Mouse (Mus musculus): ENCODE data around the gene Cfap44.
A peak's percentile ranks its signal among the peaks of the same experiment; 100 is the strongest.
"Not testable (repeated sequence)": the region's sequence is repeated elsewhere in the genome, so short reads cannot be mapped to it uniquely, and the experiment has no call there.

Cfap44 gene

DNA sequence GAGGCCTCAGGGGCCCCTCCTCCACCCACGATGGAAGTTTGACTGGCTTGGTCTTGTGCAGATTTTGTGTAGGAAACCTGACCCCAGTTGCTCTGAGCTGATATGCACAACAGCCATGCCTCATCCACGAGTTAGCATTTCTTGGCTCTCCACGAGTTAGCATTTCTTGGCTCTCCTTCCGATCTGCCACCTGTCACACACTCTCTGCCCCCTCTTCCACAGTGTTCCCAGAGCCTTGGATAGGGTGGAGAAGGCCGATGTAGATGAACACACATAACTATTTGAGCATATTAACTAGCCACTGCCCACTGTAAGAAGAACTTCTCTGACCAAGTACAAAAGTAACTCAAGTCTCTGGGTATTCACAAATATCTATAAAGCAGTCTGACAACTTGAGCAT is 33.9 kb downstream of the Cfap44 start:
- DNase-seq (ENCODE audit: low spot score in 2 of 2) = no peak

DNA sequence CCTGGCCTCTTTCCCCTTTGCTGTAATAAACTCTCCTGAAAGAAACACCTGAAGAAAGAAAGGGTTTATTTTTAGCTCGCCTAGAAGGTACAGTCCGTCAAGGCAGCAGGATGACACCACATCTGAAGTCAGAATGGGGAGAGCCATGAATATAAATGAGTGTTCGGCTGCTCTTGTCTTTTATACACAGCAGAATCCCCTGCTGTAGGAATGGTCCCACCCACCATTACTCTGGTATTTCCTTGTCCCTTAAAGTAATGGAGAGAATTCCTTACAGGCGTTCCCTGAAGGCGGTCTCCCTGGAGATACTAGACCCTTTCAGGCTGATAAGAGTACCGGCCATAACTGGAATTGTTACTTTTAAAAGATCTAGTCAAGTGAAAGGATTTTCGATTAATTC is 35.4 kb downstream of the Cfap44 start:
- no peak for DNase-seq (ENCODE audit: low spot score in 2 of 2)

GRCm38 (mm10) chr16:44434931-44435330 is 40.3 kb downstream of the Cfap44 start:
- DNase-seq (ENCODE audit: low spot score in 2 of 2) = no peak

GRCm38 (mm10) chr16:44435481-44435880 is 40.9 kb downstream of the Cfap44 start:
- no peak for DNase-seq (ENCODE audit: low spot score in 2 of 2)

- DNase-seq (ENCODE audit: low spot score in 2 of 2) = not testable (repeated sequence)
These were observed 47.3 kb downstream of the Cfap44 start for GRCm38 (mm10) chr16:44441913-44442312.

GRCm38 (mm10) chr16:44457858-44458257 is 63.3 kb downstream of the Cfap44 start:
- no peak for DNase-seq (ENCODE audit: low spot score in 2 of 2)

DNA sequence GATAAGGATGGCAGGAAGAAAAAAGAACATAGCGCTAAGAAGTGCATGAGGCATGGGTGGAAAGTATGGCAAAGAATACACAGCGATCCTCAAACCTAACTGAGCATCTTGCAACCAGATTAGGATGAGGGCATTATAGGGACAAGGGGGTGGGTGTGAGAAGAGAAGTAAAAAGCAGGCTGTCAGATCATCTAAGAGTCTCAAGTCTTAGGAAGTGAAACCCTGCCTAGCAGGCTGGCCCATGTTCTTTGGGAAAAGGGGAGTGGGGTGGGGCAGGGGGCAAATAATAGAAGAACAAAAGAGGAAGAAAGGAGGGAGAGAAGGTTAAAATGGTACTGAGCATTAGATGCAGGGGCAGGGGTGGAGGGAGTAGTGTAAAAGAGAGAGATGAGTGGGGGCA is 64.2 kb downstream of the Cfap44 start:
- no peak for DNase-seq (ENCODE audit: low spot score in 2 of 2)

- DNase-seq (ENCODE audit: low spot score in 2 of 2) = no peak
These were observed 66.3 kb downstream of the Cfap44 start for GRCm38 (mm10) chr16:44460922-44461321.

- DNase-seq (ENCODE audit: low spot score in 2 of 2) = no peak
These were observed 80.7 kb downstream of the Cfap44 start for GRCm38 (mm10) chr16:44475281-44475680.

DNA sequence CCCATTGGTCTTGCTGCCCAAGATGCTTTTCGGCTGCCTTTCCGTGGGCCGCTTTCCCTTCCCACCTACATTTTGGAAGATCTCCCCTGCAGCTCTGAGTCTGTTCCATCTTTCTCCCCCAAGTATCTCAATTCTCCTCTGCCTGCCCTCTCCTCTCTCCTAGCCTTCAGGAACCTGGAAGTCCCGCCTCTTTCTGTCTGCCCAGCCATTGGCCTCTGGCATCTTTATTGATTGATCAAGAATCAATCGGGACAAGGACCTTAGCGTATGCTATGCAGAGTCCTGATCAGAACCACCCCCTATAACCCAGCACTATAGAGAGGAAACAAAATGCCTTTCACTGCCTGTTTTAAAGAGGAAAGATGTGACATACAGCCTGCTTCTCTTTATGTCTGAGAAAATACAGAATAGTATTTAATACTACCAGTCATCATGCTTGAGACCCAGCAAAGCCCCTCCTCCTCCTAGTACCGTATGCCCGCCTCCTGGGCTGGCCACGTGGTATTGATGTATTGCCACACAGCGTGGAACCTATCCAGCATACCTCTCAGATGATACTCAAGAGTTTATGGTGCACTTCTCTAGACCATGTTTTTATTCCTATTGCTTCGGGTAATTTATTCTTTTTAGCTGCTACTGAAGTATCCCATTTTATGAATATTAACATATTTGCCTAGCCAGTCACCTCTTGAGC is 81.2 kb downstream of the Cfap44 start:
- DNase-seq (ENCODE audit: low spot score in 2 of 2) = no peak

DNA sequence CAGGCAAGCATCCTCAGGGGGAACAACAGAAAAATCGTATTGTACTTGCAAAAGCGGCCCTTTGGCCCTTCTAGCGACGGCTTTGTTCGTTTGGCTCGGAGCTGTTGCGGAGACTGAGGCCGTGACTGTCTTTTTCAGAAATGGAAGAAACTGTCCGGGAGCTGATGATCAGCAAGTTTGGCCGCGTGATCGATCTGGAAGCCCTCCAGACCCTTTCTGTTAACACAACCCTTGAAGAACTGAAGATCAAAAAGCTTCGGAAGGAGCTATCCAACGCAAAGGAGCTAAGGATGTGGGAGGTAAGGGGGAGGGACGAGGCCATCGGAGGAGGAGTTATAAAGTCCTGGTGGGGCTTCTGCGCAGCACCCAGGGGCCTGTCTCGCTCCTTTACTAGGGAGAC is 84.2 kb downstream of the Cfap44 start:
- DNase-seq (ENCODE audit: low spot score in 2 of 2) = no peak

- no peak for DNase-seq (ENCODE audit: low spot score in 2 of 2)
These were observed 85.3 kb downstream of the Cfap44 start for GRCm38 (mm10) chr16:44479852-44480251.

DNA sequence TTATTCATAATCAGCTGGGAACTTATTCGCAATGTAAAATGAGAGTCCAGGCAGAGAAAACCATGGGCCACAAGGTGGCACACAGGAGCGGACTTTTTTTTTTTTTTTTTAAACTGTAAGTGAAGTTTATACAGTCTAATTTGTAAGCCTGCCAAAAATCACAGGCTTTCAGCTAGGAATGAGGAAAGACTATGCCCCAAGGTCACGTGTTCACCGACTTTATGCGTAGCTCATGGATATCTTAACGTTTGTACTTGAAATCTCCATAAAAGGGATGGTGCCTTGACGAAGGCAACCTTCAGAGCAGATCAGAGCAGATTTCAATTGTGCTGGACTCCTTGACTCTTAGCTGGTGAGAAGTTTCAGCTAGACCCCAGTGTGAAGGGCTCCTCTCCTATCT is 86.0 kb downstream of the Cfap44 start:
- no peak for DNase-seq (ENCODE audit: low spot score in 2 of 2)

DNA sequence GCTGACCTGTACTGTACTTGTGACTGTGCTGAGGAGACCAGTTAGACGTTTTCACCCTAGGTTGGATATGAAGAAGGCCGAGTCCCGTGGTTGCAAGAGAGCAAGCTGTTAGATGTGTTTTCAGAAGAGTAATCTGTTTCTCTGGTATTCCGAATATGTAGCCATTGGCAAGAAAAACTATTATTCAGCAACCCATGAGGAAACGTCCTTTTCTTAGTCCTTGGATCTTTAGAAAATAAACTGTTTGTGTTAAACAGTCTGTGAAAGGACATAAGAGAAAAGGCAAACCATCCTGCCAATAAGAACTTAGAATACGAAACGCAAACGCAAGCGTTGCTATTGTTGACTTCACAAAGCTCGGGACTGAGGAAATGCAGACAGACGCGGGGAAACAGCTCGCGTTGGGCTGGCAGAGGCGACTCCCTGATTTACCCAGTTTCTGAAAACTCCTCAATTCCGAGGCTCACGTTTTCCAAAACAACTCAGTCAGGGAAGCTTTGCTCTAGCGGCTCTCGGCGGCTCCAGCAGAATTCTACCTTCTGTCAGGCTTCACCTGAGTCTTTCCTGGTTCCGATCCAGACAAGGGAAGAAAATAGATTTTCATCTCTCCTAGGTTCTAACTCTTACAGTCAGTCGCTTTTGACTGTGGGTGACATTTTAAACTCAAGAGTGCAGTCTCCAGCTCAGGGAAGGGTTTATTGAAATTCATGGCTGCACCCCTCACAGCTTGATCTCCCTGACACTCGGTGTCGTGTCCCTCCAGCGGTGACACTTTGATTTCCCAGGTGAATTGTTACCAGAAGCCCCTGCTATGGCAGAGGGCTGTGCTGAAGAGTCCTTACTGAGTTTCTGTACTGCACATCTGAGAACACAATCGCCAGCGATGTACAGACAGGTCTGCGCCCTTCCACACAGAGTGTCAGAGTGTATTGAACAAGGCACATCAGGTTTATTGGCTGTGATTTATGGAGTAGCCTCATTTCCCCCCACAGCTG is 87.3 kb downstream of the Cfap44 start:
- DNase-seq (ENCODE audit: low spot score in 2 of 2) = no peak

GRCm38 (mm10) chr16:44484079-44484478 is 89.5 kb downstream of the Cfap44 start:
- peak; percentile 80 to 84 for DNase-seq (ENCODE audit: low spot score in 2 of 2)

DNA sequence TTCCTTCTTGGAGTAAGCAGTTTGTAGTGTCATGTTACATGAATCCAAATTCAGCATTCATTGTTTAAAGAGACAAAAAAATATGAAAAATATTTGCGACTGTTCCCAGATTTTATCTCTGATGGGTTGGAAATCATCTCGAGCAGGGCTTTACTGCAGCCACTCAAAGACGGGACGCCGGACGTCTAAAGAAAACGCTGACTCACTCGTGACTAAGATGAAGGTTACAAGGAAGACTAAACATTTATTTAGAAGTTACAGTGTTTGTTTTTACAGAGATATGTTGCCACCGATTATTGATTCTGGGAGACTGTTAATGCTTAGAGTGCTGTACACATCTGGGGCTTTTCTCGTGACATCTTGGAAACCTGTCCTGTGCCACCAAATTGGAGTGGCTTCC is 90.2 kb downstream of the Cfap44 start:
- no peak for DNase-seq (ENCODE audit: low spot score in 2 of 2)

DNA sequence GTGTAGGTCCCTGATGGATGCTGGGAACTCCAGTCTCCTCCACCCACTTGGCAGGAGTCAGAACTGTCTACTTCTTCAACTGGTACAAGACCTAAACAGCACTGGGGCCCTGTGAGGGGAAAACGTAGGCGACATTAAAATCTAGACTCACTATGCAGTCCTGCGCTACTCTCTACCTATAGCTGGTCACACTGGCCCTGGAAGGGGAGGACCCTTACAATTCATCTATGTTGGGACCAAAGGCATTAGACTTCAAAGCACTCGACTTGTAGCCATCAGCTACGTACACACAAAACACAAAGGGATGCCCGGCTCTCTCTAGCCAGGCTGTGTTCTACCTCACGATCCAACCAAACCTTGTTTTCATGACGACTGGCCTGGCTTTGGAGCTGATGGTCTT is 91.1 kb downstream of the Cfap44 start:
- DNase-seq (ENCODE audit: low spot score in 2 of 2) = no peak

GRCm38 (mm10) chr16:44486612-44487011 is 92.0 kb downstream of the Cfap44 start:
- no peak for DNase-seq (ENCODE audit: low spot score in 2 of 2)

DNA sequence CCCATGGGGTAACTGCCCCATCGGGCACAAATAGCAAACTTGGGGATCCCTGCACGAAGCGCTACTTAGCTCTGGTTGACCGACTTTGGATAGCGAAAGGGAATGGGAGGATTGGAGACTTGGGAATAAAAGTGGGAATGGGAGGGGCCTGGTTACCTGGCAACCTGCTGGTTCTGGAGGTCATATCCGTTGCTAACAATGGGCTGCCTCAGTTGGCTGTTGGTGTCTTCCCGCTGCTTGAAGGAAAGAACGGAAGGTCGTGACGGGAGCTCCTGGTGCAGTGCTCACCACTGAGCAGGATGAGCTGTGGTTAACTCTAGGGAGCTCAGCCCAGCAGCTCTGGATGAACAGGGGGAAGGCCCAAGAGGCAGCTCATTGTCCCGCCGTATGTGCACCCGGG is 92.6 kb downstream of the Cfap44 start:
- DNase-seq (ENCODE audit: low spot score in 2 of 2) = no peak

DNA sequence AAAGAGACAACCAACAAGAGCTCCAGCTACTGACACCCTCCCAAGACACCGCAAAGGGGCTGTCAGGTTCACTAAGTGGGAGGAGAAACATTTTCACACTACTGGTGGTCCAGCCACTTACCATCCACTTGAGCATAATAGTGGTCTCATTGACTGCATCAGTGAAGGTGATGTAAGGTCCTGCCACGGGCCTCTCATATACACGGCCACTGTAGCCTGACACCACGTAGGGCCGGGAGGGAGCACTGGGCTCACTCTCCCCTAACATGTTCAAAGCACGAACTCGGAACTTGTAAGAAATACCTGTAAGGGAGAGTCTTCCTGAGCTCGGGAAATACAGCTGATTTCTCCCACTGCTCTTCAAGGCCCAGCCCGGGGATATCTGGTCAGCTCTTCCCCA is 96.5 kb downstream of the Cfap44 start:
- DNase-seq (ENCODE audit: low spot score in 2 of 2) = no peak

DNA sequence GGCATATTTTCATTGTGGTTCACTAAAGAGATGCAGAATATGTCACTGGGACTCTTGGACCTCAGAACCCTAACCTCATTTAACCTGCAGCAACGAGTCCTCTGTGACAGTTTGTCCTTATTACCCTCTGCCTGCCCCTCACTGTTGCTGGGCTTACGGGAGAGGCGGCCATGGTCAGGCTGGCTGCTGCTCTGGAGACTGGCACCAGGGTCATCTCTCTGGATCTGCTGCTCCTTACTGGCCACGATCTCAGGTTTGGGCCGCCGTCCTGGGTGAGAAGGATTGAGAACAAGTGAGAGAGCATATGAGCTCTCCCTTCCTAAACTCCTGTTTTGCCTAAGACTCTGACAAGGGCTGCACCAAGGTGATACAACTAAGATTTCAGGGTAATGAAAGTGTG is 97.6 kb downstream of the Cfap44 start:
- DNase-seq (ENCODE audit: low spot score in 2 of 2) = no peak

DNA sequence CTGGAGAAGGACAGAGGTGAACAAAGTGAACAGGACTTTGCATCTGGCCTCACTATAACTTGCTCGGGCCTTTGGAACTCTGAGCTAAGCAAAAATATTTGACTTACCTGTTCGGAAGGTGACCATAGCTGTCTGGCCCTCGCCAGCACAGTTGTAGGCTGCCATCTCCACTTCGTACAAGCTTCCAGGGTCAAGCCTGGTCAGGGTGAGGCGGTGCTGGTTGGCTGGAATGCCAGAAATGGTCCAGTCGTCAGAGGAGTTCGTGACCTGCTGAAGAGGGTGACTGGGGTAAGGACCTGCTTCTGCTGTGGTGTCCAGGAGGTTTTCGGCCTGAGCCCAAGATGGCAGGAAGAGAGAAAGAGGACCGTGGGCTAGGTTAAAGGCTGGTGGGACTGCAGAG is 98.1 kb downstream of the Cfap44 start:
- no peak for DNase-seq (ENCODE audit: low spot score in 2 of 2)

GRCm38 (mm10) chr16:44493868-44494267 is 99.3 kb downstream of the Cfap44 start:
- DNase-seq (ENCODE audit: low spot score in 2 of 2) = peak in 1 of 2 experiments; percentile 31
